Mouse (Mus musculus) adrenal gland, postnatal 14 days (tissue): ENCODE results near the gene Fscn2. TPM values are rescaled to one million over a fixed set of nuclear protein-coding genes. Genes with fewer than 3 reads are reported as not detected.

ENCODE experiments used
- DNase-seq: peaks from one replicate; pipeline ENCODE4 v3.0.0; 2021; ENCODE audit warnings: mixed read lengths
- long read RNA-seq, 2 experiments: library from polyadenylated mRNA; stranded (forward); transcript quantifications; one replicate each; pipeline ENCODE4 v2.0.0; 2021
- total RNA-seq: library from RNA; stranded (reverse); gene quantifications from 2 replicates; pipeline ENCODE4 v1.2.3, GENCODE M21; 2021

Gene Fscn2
- total RNA-seq = 0.37 and 0.71 TPM in 2 replicates
- long read RNA-seq, experiment 1, partial matches to known transcripts = 0 of 1 reads
- long read RNA-seq, experiment 1, other reads (novel, unspliced or antisense) = 0 of 1 reads
- long read RNA-seq, experiment 2 = 0 reads

DNA sequence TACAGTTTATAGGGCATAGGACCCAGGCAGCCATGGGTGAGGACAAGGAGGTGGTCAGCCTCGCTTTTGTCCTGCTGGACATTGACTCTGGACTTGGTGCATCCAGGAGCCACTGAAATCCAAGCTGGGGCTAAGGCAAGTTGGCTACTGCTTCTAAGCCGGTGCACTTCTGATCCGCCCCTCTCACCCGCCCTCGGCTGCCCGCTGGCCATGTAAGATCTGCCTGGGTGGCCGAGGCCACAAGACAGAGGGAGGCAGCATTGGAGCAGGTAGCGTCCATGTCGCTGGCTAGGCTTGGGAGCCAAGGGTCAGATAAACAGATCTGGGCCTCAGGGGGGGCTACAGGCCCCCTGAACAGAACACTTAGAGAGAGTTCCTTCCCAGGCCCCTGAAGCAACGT, at the start of gene Fscn2:
Gene Fscn2 (plus strand): TSS at position 240 of the 400 bp plus-strand sequence.
- no peak for DNase-seq

- DNase-seq = no peak
Measured at GRCm38 (mm10) chr11:120311561-120311960, 49.8 kb upstream of the Fscn2 start.

DNA sequence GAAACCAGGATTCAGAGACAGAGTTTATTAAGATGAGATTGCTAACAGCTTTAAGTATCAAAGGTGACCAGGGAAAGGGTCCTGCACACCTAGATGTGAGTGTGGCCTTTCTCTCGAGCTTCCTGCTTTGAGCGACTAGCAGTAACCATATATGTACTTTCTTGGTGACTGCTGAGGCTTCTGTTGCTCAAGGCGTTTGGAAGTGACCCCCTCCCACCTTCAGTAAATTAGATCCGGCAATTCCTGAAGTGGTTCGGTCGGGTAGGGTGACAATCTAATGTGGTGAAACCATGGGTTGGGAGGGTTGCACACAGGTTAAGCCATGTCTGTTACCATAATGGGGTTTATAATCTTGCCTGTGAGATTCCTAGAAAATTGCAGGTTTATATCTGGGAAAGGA, 49.3 kb upstream of the Fscn2 start:
- DNase-seq = no peak

DNA sequence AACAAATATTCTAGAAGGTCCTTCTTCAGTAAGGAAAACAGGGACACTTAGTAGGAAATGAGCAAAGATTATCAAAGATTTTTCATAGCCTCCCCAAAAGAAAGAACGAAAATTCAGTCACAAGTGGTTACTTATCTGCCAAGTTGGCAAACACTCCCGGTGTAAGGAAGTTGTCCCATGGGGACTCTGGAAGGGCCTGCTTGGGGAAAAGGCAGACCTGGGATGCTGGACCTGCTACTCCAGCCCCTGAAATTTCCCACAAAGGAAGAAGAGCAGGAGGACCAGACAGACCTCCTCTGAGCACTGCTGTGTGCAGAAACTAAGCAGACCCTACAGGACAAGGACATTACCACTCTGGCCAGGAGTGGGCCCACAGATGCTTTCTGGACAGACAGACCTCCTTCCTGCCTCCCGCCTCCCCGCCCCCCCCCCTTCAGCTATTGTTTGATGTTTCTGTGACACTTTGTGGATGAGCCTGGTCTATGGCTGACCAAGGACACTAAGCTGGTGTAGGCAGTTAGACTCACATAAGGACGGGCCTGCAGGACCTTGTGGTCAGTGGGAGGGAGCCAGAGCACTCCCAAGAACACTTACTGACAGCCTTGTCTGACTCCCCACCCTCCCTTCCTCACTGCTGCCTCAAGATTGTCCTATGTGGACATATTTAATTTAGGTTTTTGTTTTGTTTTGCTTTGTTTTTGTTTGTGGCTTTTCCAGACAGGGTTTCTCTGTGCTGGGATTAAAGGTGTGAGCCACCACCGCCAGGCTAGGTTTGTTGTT, 47.2 kb upstream of the Fscn2 start:
- no peak for DNase-seq

DNA sequence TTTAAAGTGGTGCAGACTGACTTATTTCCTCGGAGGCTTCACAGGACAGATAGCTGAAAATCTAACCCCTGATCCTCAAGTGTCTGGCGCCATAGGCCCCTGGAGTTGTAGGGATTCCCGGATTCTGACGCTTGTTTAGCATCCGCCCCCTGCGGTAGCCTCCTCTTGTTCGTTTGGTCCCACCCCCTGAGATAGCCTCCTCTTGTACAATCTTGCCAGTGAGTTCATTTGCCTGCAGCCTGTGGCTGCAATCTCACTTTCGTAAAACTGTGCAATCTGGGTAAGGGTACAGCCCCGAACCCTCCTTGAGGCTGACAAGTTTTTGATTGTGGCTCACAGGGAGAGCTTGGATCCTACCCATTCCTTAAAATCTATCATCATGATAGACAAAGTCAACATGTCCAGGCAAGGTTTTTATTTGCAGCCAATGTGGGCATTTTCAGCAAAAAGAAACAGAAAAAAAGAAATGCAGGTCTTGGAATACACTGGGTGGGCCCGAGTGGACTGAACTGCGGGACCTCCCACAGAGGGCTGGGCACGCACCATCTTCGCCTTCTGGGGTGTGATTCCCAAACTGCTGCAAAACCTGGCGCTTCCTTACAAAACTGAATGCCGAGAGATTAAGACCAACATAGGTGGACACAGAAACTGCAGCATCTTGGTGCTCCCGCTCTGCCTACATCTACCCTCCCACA, 46.5 kb upstream of the Fscn2 start:
- DNase-seq = no peak

- no peak for DNase-seq
Measured at GRCm38 (mm10) chr11:120315416-120315761, 45.9 kb upstream of the Fscn2 start.

DNA sequence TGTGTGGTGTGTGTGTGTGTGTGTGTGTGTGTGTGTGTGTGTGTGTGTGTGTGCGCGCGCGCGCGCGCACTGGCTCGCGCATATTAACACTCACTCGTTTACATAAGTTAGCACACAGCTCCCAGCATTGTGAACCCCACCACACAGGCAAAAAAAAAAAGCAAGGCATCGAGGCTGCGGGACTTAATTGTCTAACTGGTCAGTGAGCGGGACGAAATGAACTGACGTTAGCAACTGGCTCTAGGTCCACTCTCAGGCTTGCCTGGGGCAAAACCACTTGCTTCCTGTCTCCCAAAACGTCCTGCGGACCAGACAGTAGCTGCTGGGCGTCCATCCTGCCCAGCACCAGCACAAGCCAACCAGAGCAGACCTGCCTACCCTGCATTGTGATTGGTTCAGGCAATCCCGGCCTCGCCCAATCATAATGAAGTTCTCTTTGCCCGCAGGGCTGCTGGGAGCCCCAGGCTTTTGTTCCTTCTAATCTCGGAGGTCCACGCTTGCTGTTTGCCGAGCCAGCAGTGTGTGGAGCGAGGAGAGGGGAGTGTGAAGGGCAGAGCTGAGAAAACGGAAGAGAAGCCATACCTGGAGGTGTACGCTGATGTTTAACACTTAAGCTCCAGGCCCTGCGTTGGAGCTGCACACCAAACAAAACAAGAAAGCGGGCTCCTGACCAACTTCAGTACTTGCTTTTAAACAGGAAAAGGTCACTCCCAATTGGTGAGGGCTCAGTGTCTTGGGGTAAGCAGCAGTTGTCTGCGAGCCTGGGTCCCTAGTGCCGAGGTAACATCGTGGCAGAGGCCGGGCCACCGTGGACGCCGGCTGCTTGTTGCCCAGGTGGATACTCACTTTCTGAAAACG, 45.3 kb upstream of the Fscn2 start:
- DNase-seq = peak; percentile 94

DNA sequence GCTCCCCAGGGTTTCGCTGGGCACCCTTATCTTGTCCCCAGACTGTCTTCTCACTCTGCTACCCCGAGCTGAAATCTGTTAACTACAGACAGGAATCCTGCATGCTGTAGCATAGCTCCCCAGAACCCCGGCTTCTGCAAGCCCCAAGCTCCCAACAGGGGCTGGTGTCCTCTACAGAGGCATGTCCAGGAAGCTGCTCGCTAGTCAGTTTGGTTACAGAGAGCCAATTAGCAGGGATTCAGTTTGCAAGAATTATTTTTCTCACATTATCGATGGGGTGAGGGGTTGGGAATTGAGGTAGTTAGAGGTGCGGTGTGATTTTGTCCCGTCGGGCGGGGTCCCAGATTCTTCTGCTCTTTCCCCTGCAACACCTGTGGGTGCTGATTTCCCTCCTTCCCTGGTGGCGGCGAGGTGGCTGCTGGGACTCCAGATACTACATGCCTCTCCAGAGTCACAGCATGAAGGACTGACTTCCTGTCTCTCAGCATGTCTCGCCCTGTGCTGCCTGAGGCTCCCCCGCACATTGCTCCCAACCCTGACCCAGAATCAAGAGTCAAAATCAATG, 44.6 kb upstream of the Fscn2 start:
- DNase-seq = no peak

GRCm38 (mm10) chr11:120317456-120317855, 43.9 kb upstream of the Fscn2 start:
- no peak for DNase-seq

DNA sequence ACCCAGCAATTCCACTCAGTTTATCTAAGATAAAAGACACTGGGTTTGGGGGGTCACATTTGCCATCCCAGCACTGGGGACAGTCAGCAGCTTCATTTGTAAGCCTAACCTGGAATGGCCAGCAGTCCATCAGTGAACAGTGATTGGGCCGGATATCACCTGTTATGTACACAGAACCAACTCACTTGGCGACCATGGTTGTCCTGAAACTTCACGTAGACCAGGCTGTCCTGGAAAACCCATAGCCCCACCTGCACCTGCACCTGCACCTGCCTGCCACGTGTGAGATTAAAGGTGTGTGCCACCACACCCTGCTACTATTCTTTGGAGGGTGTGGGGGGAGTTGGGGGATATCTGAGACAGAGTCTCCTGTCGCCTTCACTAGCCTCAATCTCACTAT, 42.0 kb upstream of the Fscn2 start:
- no peak for DNase-seq

GRCm38 (mm10) chr11:120320156-120320555, 41.2 kb upstream of the Fscn2 start:
- DNase-seq = no peak

GRCm38 (mm10) chr11:120335431-120336021, 25.8 kb upstream of the Fscn2 start:
- DNase-seq = no peak

GRCm38 (mm10) chr11:120337447-120337846, 23.9 kb upstream of the Fscn2 start:
- DNase-seq = no peak

DNA sequence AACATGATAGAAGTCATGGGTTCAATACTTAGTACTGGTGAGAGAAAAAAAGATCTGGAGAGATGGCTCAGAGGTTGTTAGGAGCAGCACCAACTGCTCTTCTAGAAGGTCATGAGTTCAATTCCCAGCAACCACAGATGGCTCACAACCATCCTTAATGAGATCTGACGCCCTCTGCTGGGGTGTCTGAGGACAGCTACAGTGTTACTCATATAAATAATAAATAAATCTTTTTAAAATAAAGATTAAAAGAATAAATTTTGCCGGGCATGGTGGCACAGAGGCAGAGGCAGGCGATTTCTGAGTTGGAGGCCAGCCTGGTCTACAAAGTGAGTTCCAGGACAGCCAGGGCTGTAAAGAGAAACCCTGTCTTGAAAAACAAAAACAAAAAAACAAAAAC, 22.5 kb upstream of the Fscn2 start:
- DNase-seq = no peak

GRCm38 (mm10) chr11:120339978-120340513, 21.3 kb upstream of the Fscn2 start:
- no peak for DNase-seq

DNA sequence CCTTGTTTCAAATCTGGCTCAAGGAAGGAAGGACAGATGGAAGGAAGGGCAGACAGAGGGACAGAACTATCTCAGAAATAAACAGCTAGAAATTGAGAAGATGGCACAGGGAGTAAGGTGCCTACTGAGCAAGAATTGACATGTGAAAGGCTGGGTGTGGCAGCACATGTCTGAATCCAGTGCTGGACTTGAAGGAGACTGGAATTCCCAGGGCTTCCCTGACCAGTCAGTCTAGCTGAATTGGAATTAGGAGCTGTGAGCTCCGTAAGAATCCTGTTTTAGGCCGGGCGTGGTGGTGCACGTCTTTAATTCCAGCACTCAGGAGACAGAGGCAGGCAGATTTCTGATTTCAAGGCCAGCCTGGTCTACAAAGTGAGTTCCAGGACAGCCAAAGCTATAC, 19.7 kb upstream of the Fscn2 start:
- no peak for DNase-seq

GRCm38 (mm10) chr11:120342656-120343160, 18.6 kb upstream of the Fscn2 start:
- DNase-seq = no peak

DNA sequence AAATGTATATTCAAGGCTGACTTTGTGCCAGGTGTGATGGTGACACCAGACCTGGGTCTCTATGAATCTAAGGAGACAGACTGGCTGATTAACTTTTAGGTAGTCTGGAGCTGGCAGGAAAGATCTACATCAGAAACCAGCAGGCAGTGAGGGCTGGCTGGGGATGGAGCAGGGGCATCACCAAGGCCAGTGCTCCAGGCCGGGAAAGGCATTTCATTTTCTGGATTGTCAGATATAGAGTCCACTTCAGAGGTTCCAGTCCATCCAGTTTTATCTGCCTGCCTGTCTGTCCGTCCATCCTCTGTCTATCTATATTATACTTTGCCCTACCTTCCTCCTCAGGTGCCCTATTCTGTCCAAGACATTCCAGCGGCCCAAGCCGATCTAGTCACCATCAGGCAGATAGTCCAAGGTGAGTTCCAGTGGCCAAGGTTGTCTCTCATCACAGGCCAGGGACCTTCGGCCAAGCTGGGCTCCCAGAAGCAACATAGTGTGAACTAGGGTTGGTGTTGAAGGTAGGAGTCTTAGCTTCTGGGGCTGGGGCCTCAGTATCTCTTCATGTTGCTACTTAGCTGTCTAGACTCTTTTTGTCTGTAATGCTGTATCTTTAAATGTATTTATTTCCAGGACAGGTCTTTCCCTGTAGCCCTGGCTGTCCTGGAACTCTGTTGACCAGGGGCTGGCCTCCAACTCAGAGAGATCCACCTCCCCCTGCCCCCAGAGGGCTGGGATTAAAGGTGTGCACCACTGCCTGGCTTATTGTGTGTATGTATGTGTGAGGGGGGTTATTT, 17.6 kb upstream of the Fscn2 start:
- no peak for DNase-seq

GRCm38 (mm10) chr11:120344310-120344920, 16.9 kb upstream of the Fscn2 start:
- DNase-seq = no peak

DNA sequence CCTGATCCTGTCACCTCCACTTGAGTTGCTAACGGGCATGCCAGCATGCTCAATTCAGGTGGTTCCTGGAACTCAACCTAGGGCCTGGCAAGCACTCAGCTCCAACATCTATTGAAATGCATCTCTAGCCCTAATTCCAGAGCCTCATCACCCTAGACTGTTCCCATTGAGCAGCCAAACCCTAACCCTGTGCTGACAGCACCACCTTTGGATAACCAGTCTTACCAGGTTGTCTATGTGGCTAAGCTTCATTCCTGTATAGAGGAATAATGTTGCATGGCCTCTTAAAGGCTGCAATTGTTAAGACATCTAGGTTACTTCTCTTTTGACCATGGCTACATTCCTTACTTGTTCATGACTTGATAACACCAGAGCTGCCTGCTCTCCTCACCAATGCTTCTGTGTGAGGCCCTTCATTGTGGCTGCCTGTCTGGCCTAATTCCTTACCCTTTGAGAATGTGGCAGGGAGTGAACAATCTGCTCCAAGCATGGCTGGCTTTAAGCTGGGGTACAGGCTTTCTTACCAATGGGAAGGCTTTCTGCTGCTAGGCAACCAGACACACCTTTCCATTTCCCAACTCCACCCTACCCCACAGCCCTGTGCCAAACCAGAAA, 16.2 kb upstream of the Fscn2 start:
- no peak for DNase-seq
